ENCODE assay signal across 13 mouse cellular contexts in genomic region chr7:127296098-127296497, GRCm38 (mm10). TPM values are rescaled to one million over a fixed set of nuclear protein-coding genes. Genes with fewer than 3 reads are reported as not detected.
DNase-seq lines count a peak whose midpoint lies in the region; ATAC-seq and TF ChIP-seq lines count a peak whose summit lies in the region.
"Had no signal": no experiment of that assay in that cellular context is flagged by ENCODE, and none has a peak within 500 bp of the region (broad histone marks: within the 10 kb centered on the region; RNA-seq: fewer than 3 reads in every experiment).

TSS of gene Itgal (plus strand) at chr7:127296260.

- no peak for TF ChIP-seq CTCF in MEL (IDR thresholded peaks at IDR 0.05 in 2 of 3, conservative IDR thresholded peaks at IDR 0.05 in 1 of 3; ENCODE audit: control insufficient read depth in 1 of 3, insufficient read depth in 1 of 3, low read depth in 2 of 3, low read length in 3 of 3, poor library complexity in 1 of 3, severe bottlenecking in 1 of 3)
- TF ChIP-seq CTCF in small intestine, adult 2 months (IDR thresholded peaks at IDR 0.05; ENCODE audit: extremely low read depth, insufficient read length, insufficient replicate concordance, low read depth, low read length): no peak

- no peaks in the 10 kb centered on the region for H3K9me3 ChIP-seq in MEL (replicated peaks; ENCODE audit: insufficient read depth, low read length)
- no peaks in the 10 kb centered on the region for H3K9me3 ChIP-seq in liver, embryonic 15.5 days (replicated peaks)
- no peaks in the 10 kb centered on the region for H3K9me3 ChIP-seq in embryonic facial prominence, embryonic 10.5 days
- H3K9me3 ChIP-seq: embryonic facial prominence, embryonic 15.5 days; limb, embryonic 10.5 days had no signal

- peak within 1 kb of the TSS; percentile 67 for H3K27ac ChIP-seq in MEL (ENCODE audit: control insufficient read depth, low read depth, low read length)
- peak within 1 kb of the TSS; percentile 67 for H3K27ac ChIP-seq in liver, embryonic 15.5 days (replicated peaks)
- H3K27ac ChIP-seq in small intestine, adult 2 months (ENCODE audit: insufficient read depth, low read depth, low read length): peak within 1 kb of the TSS; percentile 35; the same call in 1 of the 2 replicates
- H3K27ac ChIP-seq in embryonic facial prominence, embryonic 10.5 days (replicated peaks): no peak within 1 kb of the TSS
- H3K27ac ChIP-seq: embryonic facial prominence, embryonic 15.5 days; limb, embryonic 10.5 days had no signal

- TF ChIP-seq POLR2A in MEL (IDR thresholded peaks at IDR 0.05; ENCODE audit: control insufficient read depth in 1 of 2, insufficient read depth in 1 of 2, low read depth in 1 of 2, low read length in 2 of 2, poor library complexity in 1 of 2): no peak
- TF ChIP-seq POLR2A in small intestine, adult 2 months (IDR thresholded peaks at IDR 0.05; ENCODE audit: low read depth, low read length): no peak

- H3K4me3 ChIP-seq in MEL (ENCODE audit: control insufficient read depth in 1 of 2, insufficient read depth in 1 of 2, low read depth in 2 of 2, low read length in 2 of 2): peak within 1 kb of the TSS; percentile 52 to 62
- peak within 1 kb of the TSS; percentile 36 for H3K4me3 ChIP-seq in liver, embryonic 15.5 days (replicated peaks)
- H3K4me3 ChIP-seq in small intestine, adult 2 months (ENCODE audit: low read depth, low read length): peak within 1 kb of the TSS; percentile 57
- H3K4me3 ChIP-seq in embryonic facial prominence, embryonic 10.5 days: no peak within 1 kb of the TSS
- H3K4me3 ChIP-seq: embryonic facial prominence, embryonic 15.5 days; limb, embryonic 10.5 days had no signal

- no peaks in the 10 kb centered on the region for H3K27me3 ChIP-seq in MEL (ENCODE audit: control insufficient read depth in 1 of 2, insufficient read depth in 2 of 2, low read length in 2 of 2)
- H3K27me3 ChIP-seq in liver, embryonic 15.5 days: no peaks in the 10 kb centered on the region
- no peaks in the 10 kb centered on the region for H3K27me3 ChIP-seq in small intestine, adult 2 months (ENCODE audit: control insufficient read depth, insufficient read depth, low read length)
- no peaks in the 10 kb centered on the region for H3K27me3 ChIP-seq in embryonic facial prominence, embryonic 10.5 days (replicated peaks; ENCODE audit: low read depth, poor library complexity, severe bottlenecking)
- H3K27me3 ChIP-seq: embryonic facial prominence, embryonic 15.5 days had no signal

- peaks cover 0 to 4% of the 10 kb centered on the region in 2 experiments; a peak in 1 of 4 replicates for H3K36me3 ChIP-seq in MEL (ENCODE audit: control insufficient read depth in 1 of 2, insufficient read depth in 2 of 2, low read length in 2 of 2)
- H3K36me3 ChIP-seq in liver, embryonic 15.5 days (replicated peaks): no peaks in the 10 kb centered on the region
- H3K36me3 ChIP-seq in small intestine, adult 2 months (ENCODE audit: control insufficient read depth, insufficient read depth, low read length): no peaks in the 10 kb centered on the region
- H3K36me3 ChIP-seq in embryonic facial prominence, embryonic 10.5 days (replicated peaks): no peaks in the 10 kb centered on the region
- H3K36me3 ChIP-seq: embryonic facial prominence, embryonic 15.5 days; limb, embryonic 10.5 days had no signal

- H3K9ac ChIP-seq in MEL (ENCODE audit: control insufficient read depth, low read depth, low read length, poor library complexity, severe bottlenecking): peak within 1 kb of the TSS; percentile 61
- H3K9ac ChIP-seq in liver, embryonic 15.5 days: no peak within 1 kb of the TSS
- H3K9ac ChIP-seq: embryonic facial prominence, embryonic 15.5 days had no signal

- no peak for ATAC-seq in liver, embryonic 15.5 days (ENCODE audit: insufficient read depth)

- TF ChIP-seq EP300 in MEL (IDR thresholded peaks at IDR 0.05; ENCODE audit: low read depth in 1 of 2, low read length in 2 of 2): peak in 1 of 2 experiments; percentile 34; a peak in 1 of 4 replicates

- peaks cover 0 to 8% of the 10 kb centered on the region in 2 experiments; a peak in 3 of 4 replicates for H3K4me1 ChIP-seq in MEL (ENCODE audit: control insufficient read depth in 1 of 2, insufficient read depth in 2 of 2, low read length in 2 of 2)
- H3K4me1 ChIP-seq in liver, embryonic 15.5 days (replicated peaks): peaks cover 14% of the 10 kb centered on the region; the same call in 1 of the 2 replicates
- H3K4me1 ChIP-seq in small intestine, adult 2 months (ENCODE audit: control insufficient read depth, insufficient read depth, insufficient read length, low read length): no peaks in the 10 kb centered on the region
- no peaks in the 10 kb centered on the region for H3K4me1 ChIP-seq in embryonic facial prominence, embryonic 10.5 days
- H3K4me1 ChIP-seq: embryonic facial prominence, embryonic 15.5 days; limb, embryonic 10.5 days had no signal

- H3K4me2 ChIP-seq in liver, embryonic 15.5 days: peak within 1 kb of the TSS; percentile 41
- H3K4me2 ChIP-seq: embryonic facial prominence, embryonic 15.5 days had no signal

- WGBS in liver, embryonic 15.5 days (ENCODE audit: insufficient replicate concordance): 23% methylated on average over 11 of the region's 11 CpGs
- WGBS in small intestine, adult 2 months: 79% methylated on average over 11 of the region's 11 CpGs
- 85% methylated on average over 11 of the region's 11 CpGs for WGBS in embryonic facial prominence, embryonic 10.5 days

- no peak for TF ChIP-seq RAD21 in MEL (IDR thresholded peaks at IDR 0.05; ENCODE audit: low read depth, low read length)

- H3K79me2 ChIP-seq in MEL (ENCODE audit: control insufficient read depth, insufficient read depth, low read length, poor library complexity): no peaks in the 10 kb centered on the region; the same call in 1 of the 2 replicates

- DNase-seq in 416B (ENCODE audit: low read depth): peak; percentile 93
- DNase-seq in MEL (ENCODE audit: low read depth, low spot score): peak; percentile 69
- no peak for DNase-seq in embryonic facial prominence, embryonic 10.5 days (ENCODE audit: low spot score)
- no peak for DNase-seq in urinary bladder, postnatal 4 days (ENCODE audit: low spot score in 2 of 2)
- no peak for DNase-seq in layer of hippocampus, postnatal 10 days (ENCODE audit: low spot score in 2 of 2)
- no peak for DNase-seq in adrenal gland, adult 2 months
- DNase-seq: heart, adult 18-20 months; kidney, adult 2 months; right cerebral cortex, postnatal 25 days had no signal

TF ChIP-seq in MEL, 35 proteins besides CTCF, POLR2A, EP300 and RAD21:
- TF ChIP-seq SIN3A (IDR thresholded peaks at IDR 0.05; ENCODE audit: low read length): peak; percentile 30; the same call in 1 of the 2 replicates
- TF ChIP-seq MYC (IDR thresholded peaks at IDR 0.05; ENCODE audit: low read depth, low read length): no peak
- TF ChIP-seq JUND (IDR thresholded peaks at IDR 0.05; ENCODE audit: low read depth, low read length): no peak
- TF ChIP-seq TCF12 (IDR thresholded peaks at IDR 0.05; ENCODE audit: low read depth, low read length): no peak
- TF ChIP-seq ETS1 (IDR thresholded peaks at IDR 0.05; ENCODE audit: low read depth, low read length): peak; percentile 39; the same call in 1 of the 2 replicates

RNA-seq across cellular contexts. Expression of gene Itgal, which starts in this region (rescaled TPM):
- total RNA-seq in MEL (2012; rRNA removed): 0.92 and 1.3 TPM in 2 replicates
- polyA plus RNA-seq in MEL (2012; ENCODE audit: insufficient read depth in 1 of 2, insufficient read length in 2 of 2, low read depth in 1 of 2, low replicate concordance in 2 of 2, missing spikeins in 1 of 2): 1 to 10 TPM in 1 of 2 experiments, not detected in 1; 9.7 TPM
- 6.2 and 7.3 TPM in 2 replicates for polyA plus RNA-seq in liver, embryonic 15.5 days (2015; fragmentation: Nextera tagmentation; extraction: Ambion mirVana)
- 5.7 and 12.5 TPM in 2 replicates for polyA plus RNA-seq in small intestine, adult 2 months (2012; rRNA removed)
- polyA plus RNA-seq in embryonic facial prominence, embryonic 10.5 days (2016; fragmentation: Nextera tagmentation; extraction: Ambion mirVana): 0.73 and 0.82 TPM in 2 replicates
- under 1 TPM; 0.51 to 0.89 TPM for total RNA-seq in layer of hippocampus, postnatal 10 days (2021)
- 1 to 10 TPM; 1.7 to 2.4 TPM for total RNA-seq in adrenal gland, adult 2 months (2021)
- 1.6 and 1.7 TPM in 2 replicates for polyA plus RNA-seq in adrenal gland, adult 2 months (2012; rRNA removed)

Comparison
In these comparisons a context has a peak if more than half of its experiments do, and no peak if none do; other contexts are left out.
1. DNase-seq: peak in 416B (single experiment) and MEL (single experiment); none in embryonic facial prominence, embryonic 10.5 days (single experiment), urinary bladder, postnatal 4 days (0 of 2), layer of hippocampus, postnatal 10 days (0 of 2) and adrenal gland, adult 2 months (single experiment).